Mouse (Mus musculus): ENCODE measurements around the gene Pi4k2a. TPM values are rescaled to one million over a fixed set of nuclear protein-coding genes. Genes with fewer than 3 reads are reported as not detected.
A peak's percentile ranks its signal among the peaks of the same experiment; 100 is the strongest.

Pi4k2a gene
- total RNA-seq, 2 experiments from 2014 or later = 61.7 to 76.3 TPM

GRCm38 (mm10) chr19:42163764-42164163, 73.5 kb downstream of the Pi4k2a start, which contains the start of gene Zfyve27:
Gene Zfyve27 (plus strand): TSS chr19:42163951.
- DNase-seq = no peak

GRCm38 (mm10) chr19:42164188-42164587, 73.9 kb downstream of the Pi4k2a start:
- DNase-seq = no peak

- DNase-seq = peak; percentile 94
Observed at GRCm38 (mm10) chr19:42166130-42166529, 75.9 kb downstream of the Pi4k2a start.

- peak in 1 of 2 experiments; percentile 32 for DNase-seq
Observed at GRCm38 (mm10) chr19:42166766-42167165, 76.5 kb downstream of the Pi4k2a start.

- DNase-seq = no peak
Observed at GRCm38 (mm10) chr19:42167489-42167888, 77.2 kb downstream of the Pi4k2a start.

GRCm38 (mm10) chr19:42169322-42169975, 79.2 kb downstream of the Pi4k2a start:
- no peak for DNase-seq

GRCm38 (mm10) chr19:42170025-42170969, 80.0 kb downstream of the Pi4k2a start:
- peak; percentile 95 to 97 for DNase-seq

Other genes starting within 250 kb of the Pi4k2a start
- gene Frat2, start 242.3 kb upstream of the Pi4k2a start, total RNA-seq (2021) = 1 to 10 TPM; 2.9 to 3.4 TPM
- gene Rrp12, start 194.3 kb upstream of the Pi4k2a start, total RNA-seq (2021) = 10 to 100 TPM; 12.5 to 23.2 TPM
- 100 to 1,000 TPM; 791 to 814 TPM for gene Pgam1, start 178.5 kb upstream of the Pi4k2a start, total RNA-seq (2021)
- 10 to 100 TPM; 28.3 to 31.7 TPM for gene Exosc1, start 157.0 kb upstream of the Pi4k2a start, total RNA-seq (2021)
- 10 to 100 TPM; 30.1 to 30.9 TPM for gene Zdhhc16, start 157.0 kb upstream of the Pi4k2a start, total RNA-seq (2021)
- gene Mms19, start 109.3 kb upstream of the Pi4k2a start, total RNA-seq (2021) = 10 to 100 TPM; 20.2 to 23.9 TPM
- gene Ubtd1, start 108.7 kb upstream of the Pi4k2a start, total RNA-seq (2021) = 10 to 100 TPM; 17.1 to 17.5 TPM
- gene Ankrd2, start 54.5 kb upstream of the Pi4k2a start, total RNA-seq (2021) = under 1 TPM in 1 of 2 experiments, not detected in 1; 0.49 TPM
- gene Hoga1, start 44.9 kb upstream of the Pi4k2a start, total RNA-seq (2021) = 1 to 10 TPM; 4.3 to 6.7 TPM
- gene 4933411K16Rik, start 38.2 kb upstream of the Pi4k2a start, total RNA-seq (2021) = under 1 TPM; 0.30 to 0.33 TPM
- 10 to 100 TPM in 1 of 2 experiments, 1 to 10 TPM in 1; 8.2 to 12.2 TPM for gene Morn4, start 4.1 kb upstream of the Pi4k2a start, total RNA-seq (2021)
- gene Avpi1, start 38.6 kb downstream of the Pi4k2a start, total RNA-seq (2021) = 10 to 100 TPM; 86.6 to 91.5 TPM
- 10 to 100 TPM; 32.7 to 38.8 TPM for gene Marveld1, start 56.9 kb downstream of the Pi4k2a start, total RNA-seq (2021)
- 10 to 100 TPM; 49.3 to 50.4 TPM for gene Zfyve27, start 73.5 kb downstream of the Pi4k2a start, total RNA-seq (2021)
- 1 to 10 TPM; 2.5 TPM for gene Sfrp5, start 111.8 kb downstream of the Pi4k2a start, total RNA-seq (2021)
- 1 to 10 TPM; 1.1 to 1.5 TPM for gene Golga7b, start 157.1 kb downstream of the Pi4k2a start, total RNA-seq (2021)